ENCODE assay signal across 33 mouse cellular contexts in the genomic region with DNA sequence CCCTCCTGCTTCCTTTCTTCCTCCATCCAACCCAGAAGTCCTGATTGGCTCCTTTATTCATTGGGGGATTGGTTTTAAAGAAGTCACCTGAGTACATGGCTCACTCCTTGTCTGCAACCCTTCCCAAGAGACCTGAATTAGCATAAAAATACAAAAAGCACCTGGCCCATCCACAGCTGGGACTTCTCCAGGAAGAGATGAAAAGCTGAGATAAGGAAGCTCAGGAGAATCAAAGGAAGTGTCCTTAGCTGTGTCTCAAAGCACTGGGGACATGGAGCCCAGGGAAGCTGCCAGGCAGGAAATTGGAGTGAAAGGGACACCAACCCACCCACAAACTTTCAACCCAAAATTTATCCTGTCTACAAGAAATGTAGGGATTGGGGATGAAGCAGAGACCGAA. TPM values are rescaled to one million over a fixed set of nuclear protein-coding genes. Genes with fewer than 3 reads are reported as not detected.
DNase-seq lines count a peak whose midpoint lies in the region; ATAC-seq and TF ChIP-seq lines count a peak whose summit lies in the region.
"Had no signal": no experiment of that assay in that cellular context is flagged by ENCODE, and none has a peak within 500 bp of the region (broad histone marks: within the 10 kb centered on the region; RNA-seq: fewer than 3 reads in every experiment).

No protein-coding gene starts in this region.

- no peak overlapping the region for H3K4me2 ChIP-seq in lung, postnatal 0 days (replicated peaks; ENCODE audit: low read depth, low read length)
- H3K4me2 ChIP-seq: embryonic facial prominence, embryonic 15.5 days; forebrain, embryonic 12.5 days; limb, embryonic 12.5 days; liver, embryonic 15.5 days; lung, embryonic 15.5 days; midbrain, embryonic 15.5 days; neural tube, embryonic 15.5 days; stomach, embryonic 15.5 days had no signal

- no peaks in the 10 kb centered on the region for H3K27me3 ChIP-seq in heart, embryonic 10.5 days (ENCODE audit: insufficient read depth, poor library complexity, severe bottlenecking)
- no peaks in the 10 kb centered on the region for H3K27me3 ChIP-seq in kidney, adult 2 months (replicated peaks; ENCODE audit: control insufficient read depth, insufficient read depth, low read length)
- H3K27me3 ChIP-seq in lung, postnatal 0 days (replicated peaks; ENCODE audit: insufficient read depth, low read length): no peaks in the 10 kb centered on the region
- H3K27me3 ChIP-seq: embryonic facial prominence, embryonic 15.5 days; forebrain, embryonic 12.5 days; limb, embryonic 12.5 days; liver, embryonic 15.5 days; lung, embryonic 15.5 days; midbrain, embryonic 15.5 days; neural tube, embryonic 15.5 days; stomach, embryonic 15.5 days had no signal

- H3K27ac ChIP-seq in heart, embryonic 10.5 days: no peak overlapping the region
- no peak overlapping the region for H3K27ac ChIP-seq in kidney, adult 2 months (ENCODE audit: insufficient read depth, low read depth, low read length)
- H3K27ac ChIP-seq in lung, postnatal 0 days (ENCODE audit: low read length): no peak overlapping the region
- H3K27ac ChIP-seq in brown adipose tissue, adult 24 weeks (replicated peaks; ENCODE audit: low read depth, low read length): peak overlapping the region; percentile 70
- H3K27ac ChIP-seq: embryonic facial prominence, embryonic 10.5 days; embryonic facial prominence, embryonic 15.5 days; forebrain, embryonic 12.5 days; limb, embryonic 12.5 days; liver, embryonic 15.5 days; lung, embryonic 15.5 days; midbrain, embryonic 10.5 days; midbrain, embryonic 15.5 days; neural tube, embryonic 15.5 days; stomach, embryonic 15.5 days had no signal

- TF ChIP-seq EP300 in lung, postnatal 0 days (IDR thresholded peaks at IDR 0.05): peak; percentile 39; the same call in 1 of the 2 replicates

- DNase-seq in heart, adult 11 months: peak; percentile 97
- DNase-seq in heart, embryonic 10.5 days (ENCODE audit: low spot score): no peak
- peak; percentile 31 for DNase-seq in kidney, adult 2 months
- DNase-seq in kidney, adult 11 months: no peak
- no peak for DNase-seq in lung, postnatal 0 days (ENCODE audit: low spot score)
- DNase-seq in lung, postnatal 14 days: no peak
- no peak for DNase-seq in spleen, postnatal 14 days (ENCODE audit: low spot score in 2 of 2)
- DNase-seq: adrenal gland, adult 2 months; adrenal gland, postnatal 36 days; cerebellum, adult 2 months; cerebellum, postnatal 25 days; forebrain, postnatal 0 days; gastrocnemius, postnatal 10 days; retina, postnatal 1 day; right cerebral cortex, postnatal 14 days had no signal

- H3K36me3 ChIP-seq in heart, embryonic 10.5 days: no peaks in the 10 kb centered on the region
- no peaks in the 10 kb centered on the region for H3K36me3 ChIP-seq in kidney, adult 2 months (ENCODE audit: control insufficient read depth, insufficient read depth, low read length)
- H3K36me3 ChIP-seq in lung, postnatal 0 days (ENCODE audit: insufficient read depth, low read length): no peaks in the 10 kb centered on the region
- H3K36me3 ChIP-seq: embryonic facial prominence, embryonic 10.5 days; embryonic facial prominence, embryonic 15.5 days; forebrain, embryonic 12.5 days; limb, embryonic 12.5 days; liver, embryonic 15.5 days; lung, embryonic 15.5 days; midbrain, embryonic 10.5 days; midbrain, embryonic 15.5 days; neural tube, embryonic 15.5 days; stomach, embryonic 15.5 days had no signal

- H3K9me3 ChIP-seq in heart, embryonic 10.5 days: no peaks in the 10 kb centered on the region
- H3K9me3 ChIP-seq in lung, postnatal 0 days (ENCODE audit: low read length): no peaks in the 10 kb centered on the region
- H3K9me3 ChIP-seq: embryonic facial prominence, embryonic 10.5 days; embryonic facial prominence, embryonic 15.5 days; forebrain, embryonic 12.5 days; limb, embryonic 12.5 days; liver, embryonic 15.5 days; lung, embryonic 15.5 days; midbrain, embryonic 10.5 days; midbrain, embryonic 15.5 days; neural tube, embryonic 15.5 days; stomach, embryonic 15.5 days had no signal

- H3K9ac ChIP-seq in lung, postnatal 0 days (replicated peaks; ENCODE audit: low read depth): no peak overlapping the region
- H3K9ac ChIP-seq: embryonic facial prominence, embryonic 15.5 days; forebrain, embryonic 12.5 days; forebrain, postnatal 0 days; limb, embryonic 12.5 days; liver, embryonic 15.5 days; lung, embryonic 15.5 days; midbrain, embryonic 15.5 days; neural tube, embryonic 15.5 days; stomach, embryonic 15.5 days had no signal

- TF ChIP-seq POLR2A in kidney, adult 2 months (IDR thresholded peaks at IDR 0.05; ENCODE audit: low read depth, low read length): no peak

- 93% methylated on average over 1 of the region's 1 CpGs for WGBS in heart, embryonic 10.5 days
- WGBS in kidney, adult 2 months: 68% methylated on average over 1 of the region's 1 CpGs
- 66% methylated on average over 1 of the region's 1 CpGs for WGBS in lung, postnatal 0 days

- no peak for ATAC-seq in lung, postnatal 0 days
- ATAC-seq: forebrain, postnatal 0 days; hindbrain, embryonic 16.5 days; midbrain, embryonic 15.5 days had no signal

- H3K4me1 ChIP-seq in heart, embryonic 10.5 days: peaks cover 7% of the 10 kb centered on the region; the same call in 1 of the 2 replicates
- no peaks in the 10 kb centered on the region for H3K4me1 ChIP-seq in kidney, adult 2 months (ENCODE audit: control insufficient read depth, insufficient read depth, low read length)
- no peaks in the 10 kb centered on the region; the same call in 1 of the 2 replicates for H3K4me1 ChIP-seq in lung, postnatal 0 days (ENCODE audit: insufficient read depth, low read depth, low read length)
- H3K4me1 ChIP-seq in brown adipose tissue, adult 24 weeks (ENCODE audit: control insufficient read depth, insufficient read depth, insufficient read length, low read length): peaks cover 10% of the 10 kb centered on the region
- H3K4me1 ChIP-seq: embryonic facial prominence, embryonic 10.5 days; embryonic facial prominence, embryonic 15.5 days; limb, embryonic 12.5 days; liver, embryonic 15.5 days; lung, embryonic 15.5 days; midbrain, embryonic 10.5 days; midbrain, embryonic 15.5 days; neural tube, embryonic 15.5 days; stomach, embryonic 15.5 days had no signal

- H3K4me3 ChIP-seq in heart, embryonic 10.5 days: no peak overlapping the region
- H3K4me3 ChIP-seq in kidney, adult 2 months (ENCODE audit: insufficient read depth, low read depth, low read length): no peak overlapping the region
- H3K4me3 ChIP-seq in lung, postnatal 0 days (ENCODE audit: low read depth, low read length): no peak overlapping the region
- H3K4me3 ChIP-seq in brown adipose tissue, adult 24 weeks (ENCODE audit: insufficient read depth, low read depth, low read length): no peak overlapping the region
- H3K4me3 ChIP-seq: embryonic facial prominence, embryonic 10.5 days; embryonic facial prominence, embryonic 15.5 days; forebrain, embryonic 12.5 days; limb, embryonic 12.5 days; liver, embryonic 15.5 days; lung, embryonic 15.5 days; midbrain, embryonic 10.5 days; midbrain, embryonic 15.5 days; neural tube, embryonic 15.5 days; stomach, embryonic 15.5 days had no signal

- TF ChIP-seq CTCF in kidney, adult 2 months (conservative IDR thresholded peaks at IDR 0.05; ENCODE audit: insufficient read depth, insufficient read length, low read depth, low read length): no peak
- TF ChIP-seq CTCF in lung, postnatal 0 days (IDR thresholded peaks at IDR 0.05): no peak

RNA-seq across cellular contexts. Expression of gene 4933415F23Rik, which starts 7.1 kb away (rescaled TPM):
- not detected in 2 replicates for polyA plus RNA-seq in heart, embryonic 10.5 days (2016; fragmentation: Nextera tagmentation; extraction: Ambion mirVana)
- polyA plus RNA-seq in kidney, adult 2 months (2012; rRNA removed): 0.09 and 0.12 TPM in 2 replicates
- not detected in 2 replicates for polyA plus RNA-seq in lung, postnatal 0 days (2015; fragmentation: Nextera tagmentation; extraction: Ambion mirVana)
- not detected in 2 replicates for polyA plus RNA-seq in brown adipose tissue, adult 24 weeks (2012; ENCODE audit: insufficient read depth, insufficient read length, missing spikeins)
- polyA plus RNA-seq: adrenal gland, adult 2 months; cerebellum, adult 2 months; embryonic facial prominence, embryonic 10.5 days; embryonic facial prominence, embryonic 15.5 days; forebrain, embryonic 12.5 days; forebrain, postnatal 0 days; heart, embryonic 16.5 days; hindbrain, embryonic 11.5 days; hindbrain, embryonic 16.5 days; intestine, embryonic 14.5 days; kidney, embryonic 14.5 days; limb, embryonic 12.5 days; liver, adult 2 months; liver, embryonic 15.5 days; lung, embryonic 15.5 days; midbrain, embryonic 10.5 days; midbrain, embryonic 15.5 days; small intestine, adult 2 months; stomach, embryonic 15.5 days had no signal

Comparison
In these comparisons a context has a peak if more than half of its experiments do, and no peak if none do; other contexts are left out.
1. DNase-seq: peak in heart, adult 11 months (single experiment) and kidney, adult 2 months (single experiment); none in heart, embryonic 10.5 days (single experiment), kidney, adult 11 months (single experiment), lung, postnatal 0 days (single experiment), lung, postnatal 14 days (single experiment) and spleen, postnatal 14 days (0 of 2).